1 mouse cellular context compared by ENCODE assay signal in the genomic region with DNA sequence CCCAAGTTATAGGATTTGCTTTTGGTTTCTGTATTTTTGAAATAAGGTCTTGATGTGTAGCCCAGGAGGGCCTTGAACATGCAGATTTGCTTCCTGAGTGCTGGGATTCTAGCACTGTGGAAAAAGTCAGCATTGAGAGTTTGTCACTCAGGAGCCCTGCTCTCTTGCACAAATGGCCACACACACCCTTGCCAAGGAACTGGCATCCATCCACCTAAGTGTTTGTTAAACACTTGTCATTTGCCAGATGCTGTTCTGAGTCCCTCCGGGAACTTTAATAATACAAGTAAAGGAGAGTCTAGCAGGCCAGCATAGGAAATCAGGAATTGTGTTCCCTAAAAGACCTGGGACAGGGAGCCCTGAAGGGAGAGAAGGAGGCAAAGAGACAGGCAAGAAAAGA.
TF ChIP-seq lines count a peak whose summit lies in the region.

No protein-coding gene starts in this region.

TF ChIP-seq in myocyte, 11 proteins besides CTCF, POLR2A, EP300 and RAD21 (continued from another document):
- TF ChIP-seq POLR2AphosphoS2 (IDR thresholded peaks at IDR 0.05; ENCODE audit: insufficient read length, low read depth) (no peak), E2F4 (IDR thresholded peaks at IDR 0.05; ENCODE audit: insufficient read depth) (no peak)
